Mouse (Mus musculus): Measurements from ENCODE around the gene Srsf2.
A peak's percentile ranks its signal among the peaks of the same experiment; 100 is the strongest.
"Not testable (repeated sequence)": the region's sequence is repeated elsewhere in the genome, so short reads cannot be mapped to it uniquely, and the experiment has no call there.

The Srsf2 gene

DNA sequence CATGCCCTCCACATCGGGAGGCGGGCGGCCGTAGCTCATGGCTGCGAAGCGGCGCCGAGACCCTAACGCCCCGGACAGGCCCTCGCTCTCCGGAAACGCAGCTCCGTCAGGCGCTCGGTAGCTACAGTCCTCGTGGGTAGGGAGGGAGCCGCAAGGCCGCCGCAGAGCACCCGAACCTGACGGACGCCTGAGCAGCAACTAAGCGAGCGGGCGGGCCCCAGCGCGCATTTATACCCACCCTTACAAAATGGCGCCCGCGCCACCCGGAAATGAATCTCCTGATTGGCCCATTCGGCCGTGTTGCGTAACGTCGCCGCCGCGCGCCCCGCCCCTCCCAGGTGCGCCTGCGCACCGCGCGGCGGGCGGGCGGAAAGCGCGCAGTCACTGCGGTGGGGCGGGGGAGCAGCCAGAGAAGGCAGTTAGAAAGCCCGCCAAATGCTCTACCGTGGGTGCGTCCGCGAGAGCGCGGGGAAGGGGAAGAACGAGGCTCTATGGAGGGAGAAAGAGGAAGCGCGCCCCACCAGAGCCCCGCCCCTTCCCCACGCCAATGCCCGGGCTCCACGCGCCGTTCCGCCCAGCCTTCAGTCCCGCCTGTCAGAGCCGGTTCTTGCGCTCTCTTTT, at the start of gene Srsf2:
Gene Srsf2, minus strand, starts transcription at position 204 of the 621 bp plus-strand sequence.
- DNase-seq = peak; percentile 97

DNA sequence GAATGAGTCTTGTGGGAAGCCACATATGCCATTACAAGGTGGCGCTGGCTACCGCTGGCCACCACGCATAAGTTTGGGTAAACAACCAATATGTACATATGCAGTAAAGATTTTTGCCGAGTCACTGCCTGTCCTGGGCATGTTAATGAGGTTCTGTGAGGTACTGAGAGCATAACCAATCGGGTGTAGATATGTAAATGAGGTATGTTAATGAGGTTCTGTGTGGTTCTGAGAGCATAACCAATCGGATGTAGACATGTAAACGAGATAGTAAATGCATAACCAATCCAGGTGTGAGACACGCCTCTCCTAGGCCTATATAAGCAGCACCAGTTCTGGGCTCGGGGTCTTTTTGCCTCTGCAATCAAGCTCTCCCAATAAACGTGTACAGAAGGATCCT, 49.7 kb upstream of the Srsf2 start:
- not testable (repeated sequence) for DNase-seq

DNA sequence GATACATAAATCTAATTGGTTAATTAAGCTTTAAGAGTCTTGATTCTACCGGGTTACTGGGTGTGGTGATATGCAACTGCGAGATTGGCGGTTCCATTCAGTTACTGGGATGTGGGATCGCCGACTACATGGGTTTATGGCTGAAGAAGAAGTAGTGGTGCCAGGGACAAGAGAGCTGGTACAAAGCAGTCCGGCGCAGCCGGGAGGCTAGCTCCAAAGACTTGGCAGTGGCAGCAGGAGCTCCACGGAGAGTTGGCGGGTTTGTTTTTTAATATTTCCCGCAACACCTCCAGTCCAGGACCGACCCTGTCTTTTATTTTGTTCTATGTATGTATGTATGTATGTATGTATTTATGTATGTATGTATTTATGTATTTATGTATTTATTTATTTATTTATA, 46.4 kb upstream of the Srsf2 start:
- no peak for DNase-seq

GRCm38 (mm10) chr11:116895402-116895801, 42.5 kb upstream of the Srsf2 start:
- DNase-seq = no peak

- DNase-seq = no peak
Measured at GRCm38 (mm10) chr11:116893532-116894442, 40.9 kb upstream of the Srsf2 start.

GRCm38 (mm10) chr11:116887136-116887535, 34.2 kb upstream of the Srsf2 start:
- no peak for DNase-seq

- peak; percentile 82 for DNase-seq
Measured at GRCm38 (mm10) chr11:116885275-116886151, 32.6 kb upstream of the Srsf2 start.

GRCm38 (mm10) chr11:116884061-116884460, 31.2 kb upstream of the Srsf2 start:
- DNase-seq = no peak

DNA sequence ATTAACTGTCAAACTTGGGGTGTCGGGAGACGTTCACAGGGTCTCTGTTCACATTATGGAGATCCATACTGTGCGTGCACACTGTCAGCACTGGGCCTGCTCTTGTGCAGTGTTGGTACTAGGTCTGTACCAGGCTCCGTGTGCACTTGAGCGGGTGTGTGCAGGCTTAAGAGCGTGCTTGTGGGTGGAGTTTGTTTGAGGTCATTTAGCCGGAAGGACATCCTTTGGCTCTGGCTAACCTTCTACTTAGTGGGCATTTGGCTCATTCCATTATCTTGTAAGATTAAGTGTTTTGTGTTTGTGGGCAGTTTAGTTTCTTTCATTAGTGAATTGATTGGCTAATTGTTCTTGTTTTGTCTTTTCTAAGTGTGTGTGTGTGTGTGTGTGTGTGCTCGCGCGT, 29.6 kb upstream of the Srsf2 start:
- DNase-seq = no peak

- no peak for DNase-seq
Measured at GRCm38 (mm10) chr11:116881440-116881839, 28.5 kb upstream of the Srsf2 start.

DNA sequence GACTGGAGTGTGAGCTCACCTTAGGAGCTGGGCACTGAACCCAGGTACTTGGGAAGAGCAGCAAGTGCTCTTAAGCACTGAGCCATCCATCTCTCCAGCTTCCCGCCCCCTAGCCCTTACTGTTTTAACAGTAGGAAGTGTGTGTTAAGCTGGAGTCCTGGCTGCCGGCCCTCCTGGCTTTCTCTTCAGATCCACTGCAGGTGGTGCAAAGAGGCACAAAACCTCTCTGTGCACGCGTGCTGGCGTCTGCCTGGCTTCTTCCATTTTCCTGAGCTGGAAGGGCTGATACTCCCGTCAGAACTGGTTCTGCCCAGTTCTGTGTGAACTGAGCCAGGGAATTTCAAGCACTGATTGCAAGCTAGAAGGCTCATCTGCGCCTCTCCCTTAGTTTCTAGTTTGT, 27.9 kb upstream of the Srsf2 start:
- DNase-seq = no peak

GRCm38 (mm10) chr11:116878454-116878853, 25.6 kb upstream of the Srsf2 start:
- no peak for DNase-seq

- DNase-seq = no peak
Measured at GRCm38 (mm10) chr11:116873987-116874386, 21.1 kb upstream of the Srsf2 start.

DNA sequence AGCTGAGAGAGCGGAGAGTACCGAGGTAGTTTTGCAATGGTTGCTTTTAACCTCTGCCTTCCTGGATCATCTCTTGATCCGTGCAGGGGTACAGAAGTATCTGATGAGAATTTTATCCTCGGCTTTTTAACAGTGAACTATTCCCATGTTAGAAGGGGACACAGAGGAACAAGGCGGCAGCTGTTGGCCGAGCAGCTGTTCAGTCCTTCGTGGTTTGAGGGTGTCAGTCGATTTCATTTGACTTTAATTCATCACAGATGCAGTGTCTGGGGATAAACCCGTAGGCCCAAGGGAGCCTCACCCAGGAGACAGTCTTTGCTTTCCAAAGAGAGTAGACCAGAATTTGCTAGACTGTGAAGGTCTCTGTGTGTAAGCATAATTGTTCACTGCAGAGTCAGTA, 18.6 kb upstream of the Srsf2 start:
- DNase-seq = no peak

GRCm38 (mm10) chr11:116869641-116870040, 16.7 kb upstream of the Srsf2 start:
- DNase-seq = no peak

- no peak for DNase-seq
Measured at GRCm38 (mm10) chr11:116869223-116869622, 16.3 kb upstream of the Srsf2 start.

DNA sequence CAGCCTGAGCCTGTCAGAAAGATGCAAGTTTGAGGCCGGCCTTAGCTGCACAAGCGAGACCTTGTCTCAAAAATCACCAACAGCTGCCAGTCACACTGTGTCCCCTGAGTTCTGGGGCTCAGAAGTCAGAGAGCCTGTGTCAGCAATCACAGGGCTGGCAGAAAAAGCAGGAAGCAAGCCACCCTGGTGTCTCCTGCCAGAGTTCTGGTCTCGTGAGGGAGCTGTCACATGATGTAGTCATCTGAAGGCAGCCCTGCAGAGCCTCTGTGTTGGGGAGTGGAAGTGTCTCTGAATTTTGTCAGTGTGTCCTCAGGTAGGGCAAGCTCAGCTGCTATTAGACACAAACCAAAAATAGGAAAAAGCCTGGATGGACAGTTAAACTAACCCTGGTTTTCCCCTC, 15.2 kb upstream of the Srsf2 start:
- DNase-seq = no peak

- no peak for DNase-seq
Measured at GRCm38 (mm10) chr11:116865945-116866585, 13.2 kb upstream of the Srsf2 start.

DNA sequence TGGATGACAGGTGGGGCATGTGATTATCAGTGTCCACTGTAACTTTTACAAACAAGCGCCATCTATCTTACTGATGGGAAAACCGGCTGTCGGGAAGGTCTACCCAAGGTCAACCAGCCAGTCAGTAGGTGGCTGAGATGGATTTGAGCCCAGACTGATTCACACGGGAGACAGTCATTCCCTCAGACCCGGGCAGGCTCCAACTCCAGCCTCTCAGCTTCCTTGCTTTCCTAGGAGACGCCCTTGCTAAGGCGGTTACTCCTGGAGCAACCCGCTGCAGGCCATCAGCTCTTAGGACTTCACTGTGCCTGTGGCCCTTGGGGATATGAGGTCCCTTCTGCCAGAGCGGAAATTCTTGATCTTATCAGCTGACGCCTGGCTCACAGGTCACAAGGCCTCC, 11.6 kb upstream of the Srsf2 start:
- DNase-seq = no peak

GRCm38 (mm10) chr11:116857183-116857850, 4.4 kb upstream of the Srsf2 start:
- no peak for DNase-seq

DNA sequence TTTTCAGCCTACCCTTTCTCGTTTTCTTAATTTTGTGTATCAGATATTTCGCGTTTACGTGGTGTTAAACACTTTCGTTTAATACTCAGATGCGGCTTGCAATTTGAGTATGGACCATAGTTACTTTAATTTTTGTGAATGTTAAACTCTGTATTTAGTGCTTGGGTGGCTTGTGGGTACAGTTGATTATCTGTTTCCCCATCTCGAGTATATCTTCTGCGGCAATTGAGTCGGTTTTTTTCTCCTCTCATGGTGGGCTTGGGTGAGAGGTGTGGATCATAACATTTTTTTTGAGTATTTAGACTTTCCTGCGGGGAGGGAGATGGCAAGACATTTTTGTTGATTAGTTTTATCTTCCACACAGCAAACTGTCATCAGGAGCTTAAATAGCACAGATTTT, 1.4 kb upstream of the Srsf2 start:
- DNase-seq = no peak

GRCm38 (mm10) chr11:116853512-116853928, 626 bp upstream of the Srsf2 start:
- DNase-seq = peak; percentile 98

Data from lung, postnatal 14 days (tissue).